Mouse (Mus musculus): ENCODE results near the gene Iqcn. TPM values are rescaled to one million over a fixed set of nuclear protein-coding genes. Genes with fewer than 3 reads are reported as not detected.
A peak's percentile ranks its signal among the peaks of the same experiment; 100 is the strongest.

Iqcn gene
- 0.04 TPM in 1 of 2 replicates, not detected in the other for polyA plus RNA-seq (2016; fragmentation: Nextera tagmentation; extraction: Ambion mirVana)

- Histone ChIP-seq H3K36me3 (0 out of 2 replicates have a peak, but pooled peaks cover 10% of the 10 kb centered on the region), H3K4me2 (replicated peaks) (peak within 1 kb of the TSS; percentile 32), H3K27ac (replicated peaks) (no peak within 1 kb of the TSS), H3K9ac (replicated peaks) (no peak within 1 kb of the TSS), H3K4me1 (peaks cover 25% of the 10 kb centered on the region), H3K4me3 (0 out of 2 replicates have a peak within 1 kb of the TSS, but pooled peaks have one; percentile 5), H3K27me3 (no peaks in the 10 kb centered on the region), H3K9me3 (no peaks in the 10 kb centered on the region)
- WGBS = 95% methylated on average over 3 of the region's 3 CpGs
- ATAC-seq (ENCODE audit: low FRiP score, low read depth) = no peak
Measured at GRCm38 (mm10) chr8:70703287-70703686, at the start of gene Iqcn. Iqcn (plus strand) TSS chr8:70703457.

GRCm38 (mm10) chr8:70654121-70654520 is 49.1 kb upstream of the Iqcn start:
- Histone ChIP-seq H3K27me3 (no peaks in the 10 kb centered on the region), H3K9me3 (no peaks in the 10 kb centered on the region), H3K4me1 (peaks cover 60% of the 10 kb centered on the region), H3K4me2 (replicated peaks) (no peak overlapping the region), H3K9ac (replicated peaks) (no peak overlapping the region), H3K36me3 (peaks cover 39% of the 10 kb centered on the region), H3K4me3 (no peak overlapping the region), H3K27ac (replicated peaks) (0 out of 2 replicates have a peak overlapping the region, but pooled peaks have one; percentile 11)
- WGBS = 62% methylated on average over 1 of the region's 1 CpGs
- no peak for ATAC-seq (ENCODE audit: low FRiP score, low read depth)

DNA sequence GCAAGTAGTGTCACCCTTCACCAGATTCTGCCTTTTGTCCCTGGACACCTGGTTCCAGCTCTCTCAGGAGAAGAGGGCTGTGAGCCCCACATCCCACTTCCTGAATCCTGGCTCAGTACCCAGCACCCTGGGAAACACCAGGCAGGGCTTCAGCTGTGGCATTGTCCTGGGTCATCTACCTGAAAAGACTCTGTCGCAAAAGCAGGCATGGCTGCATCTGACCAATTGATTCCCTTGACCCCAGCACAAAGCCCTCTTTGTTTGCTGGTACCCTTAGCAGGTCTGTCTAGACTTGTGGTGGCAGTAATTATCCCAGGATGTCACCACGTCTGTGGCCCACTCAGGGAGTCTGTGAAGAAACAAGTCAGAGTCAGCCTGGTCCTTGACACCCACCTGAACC is 47.8 kb upstream of the Iqcn start:
- no peaks in the 10 kb centered on the region for H3K9me3 ChIP-seq
- no peak overlapping the region; the same call in 1 of the 2 replicates for H3K4me2 ChIP-seq (replicated peaks)
- H3K9ac ChIP-seq (replicated peaks) = no peak overlapping the region
- peak overlapping the region; percentile 96 for H3K27ac ChIP-seq (replicated peaks)
- H3K27me3 ChIP-seq = no peaks in the 10 kb centered on the region
- H3K36me3 ChIP-seq = peaks cover 28% of the 10 kb centered on the region
- H3K4me1 ChIP-seq = peaks cover 60% of the 10 kb centered on the region
- no peak for ATAC-seq (ENCODE audit: low FRiP score, low read depth)
- WGBS = 9% methylated on average over 2 of the region's 2 CpGs
- H3K4me3 ChIP-seq = no peak overlapping the region

DNA sequence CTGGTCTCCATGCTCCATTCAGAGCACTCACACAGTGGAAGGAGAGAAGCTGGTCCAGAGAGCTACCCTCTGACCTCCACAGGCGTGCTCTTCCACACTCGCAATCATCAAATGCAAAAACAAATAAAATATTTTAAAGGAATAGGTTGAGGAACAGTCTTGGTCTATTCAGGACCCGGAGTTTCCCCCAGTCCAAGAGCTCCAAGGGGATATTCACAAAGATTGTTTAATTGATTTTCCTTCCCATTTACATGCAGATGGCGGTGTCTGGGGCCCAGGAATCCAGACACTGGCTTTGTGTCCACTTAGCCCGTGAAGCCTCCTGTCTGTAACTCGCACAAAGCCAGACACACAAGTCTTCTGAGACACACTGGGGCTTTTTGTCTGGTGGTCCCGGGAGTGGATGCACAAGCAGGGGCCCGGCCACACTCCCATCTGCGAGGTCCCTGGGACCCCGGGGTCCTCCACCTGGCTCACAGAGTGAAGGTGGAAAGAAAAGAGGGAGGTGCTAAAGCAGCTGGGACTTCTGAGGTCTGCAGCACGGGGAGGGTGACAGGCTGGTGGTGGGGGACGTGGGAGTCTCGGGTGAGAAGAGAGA is 47.0 kb upstream of the Iqcn start:
- 20% methylated on average over 13 of the region's 13 CpGs for WGBS
- Histone ChIP-seq H3K9me3 (no peaks in the 10 kb centered on the region), H3K9ac (replicated peaks) (peak overlapping the region; percentile 28; the same call in 1 of the 2 replicates), H3K4me1 (peaks cover 61% of the 10 kb centered on the region), H3K27ac (replicated peaks) (peak overlapping the region; percentile 96), H3K4me2 (replicated peaks) (peak overlapping the region; percentile 30; the same call in 1 of the 2 replicates), H3K4me3 (no peak overlapping the region), H3K27me3 (no peaks in the 10 kb centered on the region), H3K36me3 (peaks cover 20% of the 10 kb centered on the region)
- ATAC-seq (ENCODE audit: low FRiP score, low read depth) = peak; percentile 52

DNA sequence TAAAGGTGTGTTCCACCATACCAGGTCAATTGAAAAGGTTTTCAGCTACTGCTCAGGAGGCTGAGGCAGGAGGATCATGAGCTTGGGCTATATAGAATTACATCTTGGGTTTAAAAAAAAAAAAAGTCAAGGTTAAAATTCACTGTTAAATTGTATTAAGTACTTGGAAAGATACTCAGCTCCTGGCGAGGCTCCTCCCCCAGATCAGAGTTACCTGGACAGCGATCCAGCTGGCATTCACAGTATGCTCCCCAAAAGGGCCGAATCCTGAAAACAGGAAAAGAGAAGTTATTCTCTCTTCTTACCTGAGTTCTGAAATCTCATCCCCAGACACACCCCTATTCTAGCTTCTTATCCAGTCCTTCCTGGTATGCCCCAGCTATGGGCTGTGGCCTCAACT is 46.0 kb upstream of the Iqcn start:
- Histone ChIP-seq H3K4me3 (peak overlapping the region; percentile 76), H3K4me2 (replicated peaks) (peak overlapping the region; percentile 86), H3K27me3 (no peaks in the 10 kb centered on the region), H3K36me3 (peaks cover 11% of the 10 kb centered on the region), H3K4me1 (peaks cover 61% of the 10 kb centered on the region), H3K27ac (replicated peaks) (peak overlapping the region; percentile 96), H3K9ac (replicated peaks) (0 out of 2 replicates have a peak overlapping the region, but pooled peaks have one; percentile 85), H3K9me3 (no peaks in the 10 kb centered on the region)
- ATAC-seq (ENCODE audit: low FRiP score, low read depth) = no peak
- 94% methylated on average over 3 of the region's 3 CpGs for WGBS

DNA sequence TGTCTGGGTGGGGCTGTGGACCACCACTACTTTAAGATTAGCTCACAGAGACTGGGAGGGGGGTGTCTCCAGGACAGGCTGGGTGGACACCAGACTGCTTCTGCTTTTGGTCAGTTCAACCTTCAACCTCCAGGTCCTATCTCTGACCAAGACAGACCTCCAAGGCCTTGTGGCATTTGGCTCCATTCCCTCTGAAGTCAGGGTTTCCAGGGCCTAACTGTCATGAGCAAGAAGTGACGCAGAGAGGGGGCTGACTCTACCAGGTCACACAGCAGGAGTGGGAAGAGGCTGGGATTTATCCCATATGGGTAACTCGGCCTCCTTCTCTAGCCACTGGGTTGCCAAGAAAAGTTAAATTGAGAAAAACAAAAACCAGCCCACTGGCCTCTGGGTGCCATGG is 45.5 kb upstream of the Iqcn start:
- H3K9ac ChIP-seq (replicated peaks) = peak overlapping the region; percentile 85
- H3K9me3 ChIP-seq = no peaks in the 10 kb centered on the region
- ATAC-seq (ENCODE audit: low FRiP score, low read depth) = no peak
- H3K27me3 ChIP-seq = no peaks in the 10 kb centered on the region
- H3K4me2 ChIP-seq (replicated peaks) = peak overlapping the region; percentile 86
- H3K36me3 ChIP-seq = peaks cover 5% of the 10 kb centered on the region; the same call in 1 of the 2 replicates
- peaks cover 61% of the 10 kb centered on the region for H3K4me1 ChIP-seq
- H3K27ac ChIP-seq (replicated peaks) = peak overlapping the region; percentile 96
- 84% methylated on average over 2 of the region's 2 CpGs for WGBS
- H3K4me3 ChIP-seq = peak overlapping the region; percentile 76

GRCm38 (mm10) chr8:70658897-70659603 is 44.2 kb upstream of the Iqcn start:
- H3K4me1 ChIP-seq = peaks cover 54% of the 10 kb centered on the region
- WGBS = 2% methylated on average over 31 of the region's 31 CpGs
- peak overlapping the region; percentile 69 for H3K27ac ChIP-seq (replicated peaks)
- peak; percentile 0; the same call in 1 of the 2 replicates for ATAC-seq (ENCODE audit: low FRiP score, low read depth)
- no peaks in the 10 kb centered on the region for H3K27me3 ChIP-seq
- H3K4me2 ChIP-seq (replicated peaks) = peak overlapping the region; percentile 86
- peaks cover 4% of the 10 kb centered on the region; the same call in 1 of the 2 replicates for H3K36me3 ChIP-seq
- peak overlapping the region; percentile 76 for H3K4me3 ChIP-seq
- peak overlapping the region; percentile 85 for H3K9ac ChIP-seq (replicated peaks)
- no peaks in the 10 kb centered on the region for H3K9me3 ChIP-seq

DNA sequence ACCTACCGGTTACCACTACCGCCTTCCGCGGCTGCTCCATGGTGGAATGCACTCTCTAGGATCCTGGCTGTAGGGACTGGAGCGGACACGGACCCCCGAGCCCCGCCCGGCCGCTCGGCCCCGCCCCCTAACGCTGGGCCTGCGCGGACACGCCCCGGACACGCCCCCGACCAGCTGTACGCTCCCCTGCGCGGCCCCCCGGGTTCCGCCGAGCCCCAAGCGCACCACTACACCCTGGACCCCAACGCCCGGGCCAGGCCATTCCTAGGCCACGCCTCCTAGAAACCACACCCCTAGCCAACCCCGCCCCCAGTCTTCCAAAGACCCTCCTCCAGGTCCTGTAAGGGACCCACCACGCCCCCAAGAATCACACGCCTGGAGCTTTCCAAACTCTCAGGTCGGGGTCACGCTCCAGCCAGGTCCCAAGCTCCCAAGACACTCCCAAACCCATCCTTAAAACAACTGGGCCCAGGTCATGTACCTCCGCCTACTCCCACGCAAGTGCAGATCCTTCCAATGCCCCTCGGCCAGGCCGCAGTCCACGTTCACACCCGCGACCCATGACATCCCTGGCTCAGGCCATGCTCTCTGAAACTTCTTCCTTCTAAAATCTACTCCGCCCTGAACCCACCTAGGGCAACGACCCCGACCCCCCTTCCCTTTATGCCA is 43.5 kb upstream of the Iqcn start:
- Histone ChIP-seq H3K27me3 (no peaks in the 10 kb centered on the region), H3K4me3 (peak overlapping the region; percentile 76), H3K9me3 (no peaks in the 10 kb centered on the region), H3K36me3 (peaks cover under 1% of the 10 kb centered on the region; the same call in 1 of the 2 replicates), H3K27ac (replicated peaks) (peak overlapping the region; percentile 69), H3K4me1 (peaks cover 53% of the 10 kb centered on the region), H3K4me2 (replicated peaks) (peak overlapping the region; percentile 86), H3K9ac (replicated peaks) (peak overlapping the region; percentile 85)
- WGBS = 2% methylated on average over 43 of the region's 44 CpGs
- ATAC-seq (ENCODE audit: low FRiP score, low read depth) = peak; percentile 90

- Histone ChIP-seq H3K4me2 (replicated peaks) (peak within 1 kb of the TSS; percentile 86), H3K9me3 (no peaks in the 10 kb centered on the region), H3K36me3 (no peaks in the 10 kb centered on the region), H3K27ac (replicated peaks) (peak within 1 kb of the TSS; percentile 69), H3K4me3 (peak within 1 kb of the TSS; percentile 76), H3K27me3 (no peaks in the 10 kb centered on the region), H3K4me1 (peaks cover 47% of the 10 kb centered on the region), H3K9ac (replicated peaks) (peak within 1 kb of the TSS; percentile 85)
- WGBS = 4% methylated on average over 14 of the region's 14 CpGs
- ATAC-seq (ENCODE audit: low FRiP score, low read depth) = peak; percentile 39
Measured at GRCm38 (mm10) chr8:70660273-70660725, 43.0 kb upstream of the Iqcn start, which contains the start of gene Pgpep1. Pgpep1 (minus strand) TSS chr8:70660388.

DNA sequence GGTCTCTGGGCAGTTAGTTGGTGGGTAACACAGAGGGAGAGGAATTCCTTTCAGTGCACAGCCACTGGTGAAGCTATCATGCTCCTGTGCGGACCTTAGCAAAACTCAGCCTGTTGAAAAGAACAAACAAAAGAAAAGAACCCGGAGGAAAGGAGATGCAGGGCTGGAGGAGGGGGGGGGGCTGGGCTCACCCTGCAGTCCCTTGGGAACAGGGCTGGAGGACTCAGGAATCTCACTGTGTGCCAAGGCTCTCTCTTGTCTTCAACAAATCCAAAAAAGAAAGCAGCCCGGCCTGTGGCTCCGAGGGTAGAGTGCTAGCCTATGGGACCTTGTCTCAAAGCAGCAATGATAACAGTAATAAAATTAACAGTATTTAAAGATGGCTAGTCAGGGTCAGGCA is 39.6 kb upstream of the Iqcn start:
- no peaks in the 10 kb centered on the region for H3K36me3 ChIP-seq
- H3K4me1 ChIP-seq = peaks cover 14% of the 10 kb centered on the region
- H3K27me3 ChIP-seq = no peaks in the 10 kb centered on the region
- no peak for ATAC-seq (ENCODE audit: low FRiP score, low read depth)
- no peak overlapping the region for H3K4me2 ChIP-seq (replicated peaks)
- peak overlapping the region; percentile 30; the same call in 1 of the 2 replicates for H3K27ac ChIP-seq (replicated peaks)
- H3K9me3 ChIP-seq = no peaks in the 10 kb centered on the region
- 41% methylated on average over 4 of the region's 4 CpGs for WGBS
- no peak overlapping the region for H3K9ac ChIP-seq (replicated peaks)
- H3K4me3 ChIP-seq = no peak overlapping the region

GRCm38 (mm10) chr8:70664631-70665030 is 38.6 kb upstream of the Iqcn start:
- H3K27me3 ChIP-seq = no peaks in the 10 kb centered on the region
- WGBS = 86% methylated on average over 3 of the region's 3 CpGs
- no peak overlapping the region for H3K27ac ChIP-seq (replicated peaks)
- no peak for ATAC-seq (ENCODE audit: low FRiP score, low read depth)
- H3K4me1 ChIP-seq = peaks cover 9% of the 10 kb centered on the region
- no peak overlapping the region for H3K4me3 ChIP-seq
- no peaks in the 10 kb centered on the region for H3K9me3 ChIP-seq
- no peak overlapping the region for H3K4me2 ChIP-seq (replicated peaks)
- H3K9ac ChIP-seq (replicated peaks) = no peak overlapping the region
- H3K36me3 ChIP-seq = no peaks in the 10 kb centered on the region
